Mouse (Mus musculus) cortical plate, adult 2 months (tissue): Measurements from ENCODE around the gene Olfr1047.

Experiments
- CTCF ChIP-seq: fragments of 200-500 bp; IDR thresholded peaks from 2 replicates; pipeline ENCODE4 v1.5.1; 2011; ENCODE audit warnings: mild to moderate bottlenecking, control low read depth, low read length; ENCODE audit not compliant: insufficient read depth; ENCODE audit errors: extremely low read depth
- POLR2A ChIP-seq: fragments of 200-500 bp; IDR thresholded peaks from 2 replicates; pipeline ENCODE4 v1.6.1; 2011; ENCODE audit warnings: mild to moderate bottlenecking, low read length, control low read depth; ENCODE audit not compliant: insufficient read depth; ENCODE audit errors: extremely low read depth

DNA sequence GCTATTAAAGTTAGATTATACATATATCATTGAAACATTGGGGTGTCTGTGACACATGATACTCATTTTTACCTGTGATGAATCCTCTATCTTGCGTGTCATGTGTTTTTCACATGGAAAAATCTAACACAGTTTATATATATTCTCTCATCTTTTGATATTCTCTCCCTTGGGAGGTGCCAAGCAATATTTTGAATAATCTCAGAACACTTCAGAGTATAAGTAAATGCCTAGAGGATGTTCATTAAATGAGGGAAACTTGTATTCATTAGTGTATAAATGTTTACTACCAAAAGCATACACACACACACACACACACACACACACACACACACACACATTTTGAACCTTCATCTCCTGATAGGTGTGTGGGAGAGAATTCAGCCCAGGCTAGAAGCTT is at the start of gene Olfr1047:
- TF ChIP-seq CTCF: no peak
- TF ChIP-seq POLR2A: no peak
